ENCODE assay signal across 15 mouse cellular contexts in genomic region chr5:23519679-23520078, GRCm38 (mm10).
"Had no signal": no experiment of that assay in that cellular context is flagged by ENCODE, and none has a peak within 500 bp of the region (broad histone marks: within the 10 kb centered on the region; RNA-seq: fewer than 3 reads in every experiment).

No protein-coding gene starts in this region.

- ATAC-seq: midbrain, embryonic 16.5 days had no signal

- H3K4me3 ChIP-seq: layer of hippocampus, adult 2 months; limb, embryonic 13.5 days; midbrain, embryonic 12.5 days; neural tube, embryonic 13.5 days; stomach, embryonic 15.5 days had no signal

- H3K9me3 ChIP-seq: limb, embryonic 13.5 days; midbrain, embryonic 12.5 days; neural tube, embryonic 13.5 days; stomach, embryonic 15.5 days had no signal

- DNase-seq: kidney, postnatal 10 days; kidney, postnatal 4 days; left cerebral cortex, postnatal 4 days; lung, adult 18-20 months; retina, postnatal 1 day; right cerebral cortex, postnatal 4 days; thymus, adult 2 months; thymus, postnatal 25 days had no signal

- H3K27ac ChIP-seq: limb, embryonic 13.5 days; liver, embryonic 14.5 days; midbrain, embryonic 12.5 days; stomach, embryonic 15.5 days had no signal

- H3K4me1 ChIP-seq: stomach, embryonic 15.5 days had no signal

- H3K4me2 ChIP-seq: limb, embryonic 13.5 days; midbrain, embryonic 12.5 days; neural tube, embryonic 13.5 days; stomach, embryonic 15.5 days had no signal

- H3K9ac ChIP-seq: limb, embryonic 13.5 days; liver, embryonic 14.5 days; midbrain, embryonic 12.5 days; neural tube, embryonic 13.5 days; stomach, embryonic 15.5 days had no signal

- H3K27me3 ChIP-seq: limb, embryonic 13.5 days; midbrain, embryonic 12.5 days; neural tube, embryonic 13.5 days; stomach, embryonic 15.5 days had no signal
